In the genomic region with DNA sequence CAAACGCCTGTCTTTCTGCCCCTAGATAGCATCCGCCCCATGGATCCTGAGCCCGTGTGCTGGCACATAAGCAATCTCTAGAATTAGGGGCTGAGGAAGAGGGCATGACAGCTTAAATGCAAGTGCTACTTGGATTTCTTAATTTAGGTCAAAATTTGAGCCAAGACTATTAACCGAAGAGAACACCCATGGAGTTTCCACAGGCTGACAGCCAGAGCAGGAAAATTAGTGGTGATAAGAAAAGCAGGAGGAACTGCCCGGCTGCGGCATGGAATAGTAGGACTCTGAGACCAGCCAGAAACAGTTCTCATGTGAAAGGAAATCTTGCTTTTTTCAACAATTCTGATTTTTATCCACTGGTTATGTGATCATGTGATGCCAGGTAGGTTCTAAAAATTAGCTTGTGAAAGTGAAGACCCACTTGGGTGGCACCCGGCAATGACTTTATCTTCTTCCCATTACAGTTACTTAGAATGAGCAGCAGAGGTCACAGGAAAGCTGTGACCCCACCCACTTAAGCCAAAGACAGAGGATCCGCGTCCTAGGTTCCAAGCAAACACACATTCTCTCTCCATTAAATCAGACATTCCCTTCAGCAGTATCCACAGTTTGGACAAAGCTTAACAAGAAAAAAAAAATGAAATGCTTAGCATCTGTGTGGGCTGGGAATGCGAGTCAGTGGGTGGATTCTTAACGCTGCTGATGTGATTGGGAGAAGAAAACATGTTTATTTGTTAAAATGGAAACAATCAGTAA, we compare ENCODE assay signal across 7 mouse cellular contexts.
DNase-seq lines count a peak whose midpoint lies in the region; ATAC-seq and TF ChIP-seq lines count a peak whose summit lies in the region.

No protein-coding gene starts in this region.

- H3K4me2 ChIP-seq in lung, embryonic 16.5 days (ENCODE audit: low read depth, low read length) = no peak overlapping the region

- no peaks in the 10 kb centered on the region for H3K9me3 ChIP-seq in lung, embryonic 16.5 days (ENCODE audit: control insufficient read depth, low read length)

- 19% methylated on average over 11 of the region's 11 CpGs for WGBS in heart, adult 2 months
- WGBS in lung, embryonic 16.5 days = 27% methylated on average over 11 of the region's 11 CpGs

- H3K4me3 ChIP-seq in heart, adult 2 months = no peak overlapping the region
- H3K4me3 ChIP-seq in lung, embryonic 16.5 days (ENCODE audit: low read length) = no peak overlapping the region

- intact Hi-C loops in heart, postnatal 25 days (cut with DNase I) = no loop called here
- intact Hi-C loops in heart, adult 2 months (cut with DNase I) = loop anchor here (5.0 kb wide), 1 partner anchor 152 kb away; the partner anchor contains the start of genes Fbn1 and Gm9913

- H3K79me2 ChIP-seq in heart, adult 2 months (replicated peaks; ENCODE audit: control insufficient read depth, insufficient read depth, low read length) = no peaks in the 10 kb centered on the region

- H3K27me3 ChIP-seq in heart, adult 2 months (ENCODE audit: control insufficient read depth, insufficient read depth, low read length) = no peaks in the 10 kb centered on the region
- no peaks in the 10 kb centered on the region for H3K27me3 ChIP-seq in lung, embryonic 16.5 days (ENCODE audit: control insufficient read depth, insufficient read depth, low read depth, low read length)

- H3K36me3 ChIP-seq in heart, adult 2 months (ENCODE audit: control insufficient read depth, insufficient read depth, low read length) = peaks cover 16% of the 10 kb centered on the region
- peaks cover 6% of the 10 kb centered on the region for H3K36me3 ChIP-seq in lung, embryonic 16.5 days (ENCODE audit: control insufficient read depth, insufficient read depth, low read length)

- TF ChIP-seq POLR2A in heart, adult 2 months (IDR thresholded peaks at IDR 0.05; ENCODE audit: insufficient read depth, low read depth, low read length) = no peak

- H3K27ac ChIP-seq in heart, adult 2 months = peak overlapping the region; percentile 60
- peak overlapping the region; percentile 70 for H3K27ac ChIP-seq in lung, embryonic 16.5 days (ENCODE audit: low read length)

- peaks cover 11% of the 10 kb centered on the region for H3K4me1 ChIP-seq in heart, adult 2 months (ENCODE audit: control insufficient read depth, insufficient read depth, low read length)
- peaks cover 13% of the 10 kb centered on the region for H3K4me1 ChIP-seq in lung, embryonic 16.5 days (replicated peaks; ENCODE audit: control insufficient read depth, insufficient read depth, low read length)

- peak; percentile 95 for DNase-seq in heart, adult 11 months
- DNase-seq in heart, postnatal 25 days (ENCODE audit: low spot score) = no peak
- peak; percentile 65 for DNase-seq in NIH3T3 (ENCODE audit: low read depth)
- peak; percentile 49 to 64 for DNase-seq in heart, adult 2 months
- DNase-seq in natural killer cell, adult 2 months (ENCODE audit: low spot score in 2 of 2) = no peak
- no peak for DNase-seq in left cerebral cortex, adult 9 months (ENCODE audit: low spot score in 2 of 2)

- TF ChIP-seq CTCF in heart, adult 2 months (IDR thresholded peaks at IDR 0.05) = peak; percentile 35

- no peak for TF ChIP-seq EP300 in heart, adult 2 months (IDR thresholded peaks at IDR 0.05; ENCODE audit: insufficient read depth, low read depth, low read length)

- H3K9ac ChIP-seq in heart, adult 2 months (ENCODE audit: low read depth, low read length) = no peak overlapping the region
- no peak overlapping the region for H3K9ac ChIP-seq in lung, embryonic 16.5 days (ENCODE audit: low read length)

- peak; percentile 85 for ATAC-seq in lung, embryonic 16.5 days (ENCODE audit: low read depth)

Comparison
In these comparisons a context has a peak if more than half of its experiments do, and no peak if none do; other contexts are left out.
1. DNase-seq: peak in heart, adult 11 months (single experiment), NIH3T3 (single experiment) and heart, adult 2 months (2 of 2); none in heart, postnatal 25 days (single experiment), natural killer cell, adult 2 months (0 of 2) and left cerebral cortex, adult 9 months (0 of 2).